Mouse (Mus musculus) limb, embryonic 14.5 days (tissue): ENCODE measurements around the gene Junb. TPM values are rescaled to one million over a fixed set of nuclear protein-coding genes. Genes with fewer than 3 reads are reported as not detected.

Experiments
- ATAC-seq: fragments of 200-750 bp; cut with Nextera tagmentation; 2 replicates; pipeline ENCODE4 v1.8.0; 2017; ENCODE audit warnings: low read depth, moderate number of reproducible peaks, moderate TSS enrichment; ENCODE audit not compliant: low FRiP score
- DNase-seq: peaks from one replicate; pipeline ENCODE4 v3.0.0-alpha.2; 2015; ENCODE audit warnings: low spot score
- H3K27ac ChIP-seq: fragments of 300-500 bp; sonication (generic); replicated peaks from 2 replicates; pipeline ENCODE4 v1.5.1; 2014; ENCODE audit warnings: low read depth, mild to moderate bottlenecking, low read length, moderate library complexity, mixed read lengths
- H3K27me3 ChIP-seq: fragments of 300-500 bp; sonication (generic); 2 replicates; pipeline ENCODE4 v1.6.1; 2014; ENCODE audit warnings: low read length, mixed read lengths; ENCODE audit not compliant: control insufficient read depth, insufficient read depth
- H3K36me3 ChIP-seq: fragments of 300-500 bp; sonication (generic); 2 replicates; pipeline ENCODE4 v1.6.1; 2014; ENCODE audit warnings: mild to moderate bottlenecking, low read length, moderate library complexity, mixed read lengths; ENCODE audit not compliant: control insufficient read depth, insufficient read depth
- H3K4me1 ChIP-seq: fragments of 300-500 bp; sonication (generic); 2 replicates; pipeline ENCODE4 v1.6.1; 2014; ENCODE audit warnings: antibody characterized with exemption, low read length, mixed read lengths; ENCODE audit not compliant: control insufficient read depth, insufficient read depth
- H3K4me2 ChIP-seq: fragments of 300-500 bp; sonication (generic); replicated peaks from 2 replicates; pipeline ENCODE4 v1.6.1; 2014; ENCODE audit warnings: low read depth, mild to moderate bottlenecking, low read length, moderate library complexity; ENCODE audit not compliant: severe bottlenecking
- H3K4me3 ChIP-seq: fragments of 300-500 bp; sonication (generic); replicated peaks from 2 replicates; pipeline ENCODE4 v1.5.1; 2014; ENCODE audit warnings: low read length
- H3K9ac ChIP-seq: fragments of 300-500 bp; sonication (generic); 2 replicates; pipeline ENCODE4 v1.6.1; 2014; ENCODE audit warnings: mild to moderate bottlenecking, low read depth, low read length, moderate library complexity; ENCODE audit not compliant: severe bottlenecking
- H3K9me3 ChIP-seq: fragments of 300-500 bp; sonication (generic); 2 replicates; pipeline ENCODE4 v1.6.1; 2016; ENCODE audit warnings: low read length; ENCODE audit not compliant: control insufficient read depth
- POLR2A ChIP-seq: fragments of 200-500 bp; IDR thresholded peaks from 2 replicates; pipeline ENCODE4 v1.8.0; 2012; ENCODE audit warnings: inconsistent platforms, mild to moderate bottlenecking, moderate library complexity, borderline replicate concordance; ENCODE audit not compliant: insufficient read depth, insufficient read length; ENCODE audit errors: extremely low read depth
- WGBS: fragments of 180-500 bp; shearing (Covaris S2); extraction: QIAGEN DNeasy Blood & Tissue Kit; methylation state at CpG from one replicate; pipeline ENCODE4 v1.1.7; 2014; 5-methylcytosine and 5-hydroxymethylcytosine counted together
- polyA plus RNA-seq, 2 experiments: library from polyadenylated mRNA; depleted of rRNA in 1 of 2; stranded (reverse) in 1 of 2; unstranded in 1 of 2; fragments of >200 nt; fragmentation: Nextera tagmentation in 1 of 2; extraction: Ambion mirVana in 1 of 2; gene quantifications; 2 replicates each; pipeline versions ENCODE4 v1.2.1 to v1.2.3; 2012 to 2014

Junb gene
- polyA plus RNA-seq, 2 experiments, result 11.3 to 18.0 TPM

GRCm38 (mm10) chr8:84989810-84990209 lies 11.3 kb upstream of the Junb start:
- Histone ChIP-seq H3K27me3 (no peaks in the 10 kb centered on the region), H3K9me3 (no peaks in the 10 kb centered on the region), H3K36me3 (0 out of 2 replicates have a peak, but pooled peaks cover 3% of the 10 kb centered on the region), H3K4me1 (peaks cover 16% of the 10 kb centered on the region), H3K9ac (peak overlapping the region; percentile 69), H3K27ac (peak overlapping the region; percentile 44; the same call in 1 of the 2 replicates), H3K4me3 (peak overlapping the region; percentile 67), H3K4me2 (peak overlapping the region; percentile 75)
- ATAC-seq (peak; percentile 69), DNase-seq (peak; percentile 89)
- no peak for TF ChIP-seq POLR2A
- under 1% methylated on average over 15 of the region's 15 CpGs for WGBS

- DNase-seq (no peak), ATAC-seq (no peak)
- TF ChIP-seq POLR2A, result no peak
- 6% methylated on average over 15 of the region's 15 CpGs for WGBS
- Histone ChIP-seq H3K4me2 (peak overlapping the region; percentile 75), H3K27me3 (no peaks in the 10 kb centered on the region), H3K4me1 (peaks cover 21% of the 10 kb centered on the region), H3K9me3 (no peaks in the 10 kb centered on the region), H3K4me3 (0 out of 2 replicates have a peak overlapping the region, but pooled peaks have one; percentile 67), H3K9ac (no peak overlapping the region), H3K36me3 (no peaks in the 10 kb centered on the region), H3K27ac (no peak overlapping the region)
These were observed 10.8 kb upstream of the Junb start for GRCm38 (mm10) chr8:84989311-84989731.

GRCm38 (mm10) chr8:84987903-84988302 lies 9.4 kb upstream of the Junb start:
- H3K27me3 ChIP-seq, result no peaks in the 10 kb centered on the region
- H3K4me2 ChIP-seq, result no peak overlapping the region
- no peak for DNase-seq
- no peak for TF ChIP-seq POLR2A
- H3K36me3 ChIP-seq, result no peaks in the 10 kb centered on the region
- no peaks in the 10 kb centered on the region for H3K9me3 ChIP-seq
- H3K27ac ChIP-seq, result no peak overlapping the region
- peaks cover 23% of the 10 kb centered on the region for H3K4me1 ChIP-seq
- ATAC-seq, result no peak
- WGBS, result 61% methylated on average over 2 of the region's 2 CpGs
- H3K9ac ChIP-seq, result no peak overlapping the region
- H3K4me3 ChIP-seq, result no peak overlapping the region

GRCm38 (mm10) chr8:84987388-84987787 lies 8.9 kb upstream of the Junb start:
- Histone ChIP-seq H3K27ac (no peak overlapping the region), H3K27me3 (no peaks in the 10 kb centered on the region), H3K4me1 (peaks cover 23% of the 10 kb centered on the region), H3K9me3 (no peaks in the 10 kb centered on the region), H3K4me3 (no peak overlapping the region), H3K4me2 (no peak overlapping the region), H3K36me3 (no peaks in the 10 kb centered on the region), H3K9ac (no peak overlapping the region)
- no peak for TF ChIP-seq POLR2A
- WGBS, result 81% methylated on average over 5 of the region's 5 CpGs
- no peak for DNase-seq
- ATAC-seq, result no peak

GRCm38 (mm10) chr8:84986379-84986945 lies 7.9 kb upstream of the Junb start:
- Histone ChIP-seq H3K9ac (peak overlapping the region; percentile 42), H3K27ac (no peak overlapping the region; the same call in 1 of the 2 replicates), H3K36me3 (no peaks in the 10 kb centered on the region), H3K4me2 (peak overlapping the region; percentile 89), H3K4me3 (peak overlapping the region; percentile 37), H3K4me1 (peaks cover 23% of the 10 kb centered on the region), H3K27me3 (no peaks in the 10 kb centered on the region), H3K9me3 (no peaks in the 10 kb centered on the region)
- no peak for DNase-seq
- no peak for ATAC-seq
- 20% methylated on average over 8 of the region's 8 CpGs for WGBS
- no peak for TF ChIP-seq POLR2A
